Mouse (Mus musculus): Measurements from ENCODE around the gene Khdrbs1.
A peak's percentile ranks its signal among the peaks of the same experiment; 100 is the strongest.
"Not testable (repeated sequence)": the region's sequence is repeated elsewhere in the genome, so short reads cannot be mapped to it uniquely, and the experiment has no call there.

Khdrbs1 gene

GRCm38 (mm10) chr4:129742232-129743009 lies at the start of gene Khdrbs1:
TSS of gene Khdrbs1 (minus strand) at chr4:129742303.
- peak; percentile 99 for DNase-seq (ENCODE audit: low spot score)

GRCm38 (mm10) chr4:129791399-129791798 lies 49.3 kb upstream of the Khdrbs1 start:
- DNase-seq (ENCODE audit: low spot score): no peak

GRCm38 (mm10) chr4:129790475-129790874 lies 48.4 kb upstream of the Khdrbs1 start:
- DNase-seq (ENCODE audit: low spot score): no peak

- no peak for DNase-seq (ENCODE audit: low spot score)
Observed at GRCm38 (mm10) chr4:129789635-129790034, 47.5 kb upstream of the Khdrbs1 start.

GRCm38 (mm10) chr4:129788693-129789092 lies 46.6 kb upstream of the Khdrbs1 start:
- DNase-seq (ENCODE audit: low spot score): no peak

GRCm38 (mm10) chr4:129785178-129785577 lies 43.1 kb upstream of the Khdrbs1 start:
- peak; percentile 79 for DNase-seq (ENCODE audit: low spot score)

GRCm38 (mm10) chr4:129783506-129783905 lies 41.4 kb upstream of the Khdrbs1 start:
- no peak for DNase-seq (ENCODE audit: low spot score)

- no peak for DNase-seq (ENCODE audit: low spot score)
Observed at GRCm38 (mm10) chr4:129782857-129783331, 40.8 kb upstream of the Khdrbs1 start.

GRCm38 (mm10) chr4:129781881-129782675 lies 40.0 kb upstream of the Khdrbs1 start:
- no peak for DNase-seq (ENCODE audit: low spot score)

- DNase-seq (ENCODE audit: low spot score): peak; percentile 22
Observed at GRCm38 (mm10) chr4:129771672-129772521, 29.8 kb upstream of the Khdrbs1 start.

- DNase-seq (ENCODE audit: low spot score): no peak
Observed at GRCm38 (mm10) chr4:129771314-129771671, 29.2 kb upstream of the Khdrbs1 start.

GRCm38 (mm10) chr4:129770600-129770999 lies 28.5 kb upstream of the Khdrbs1 start:
- no peak for DNase-seq (ENCODE audit: low spot score)

- DNase-seq (ENCODE audit: low spot score): not testable (repeated sequence)
Observed at GRCm38 (mm10) chr4:129768742-129769141, 26.6 kb upstream of the Khdrbs1 start.

- DNase-seq (ENCODE audit: low spot score): no peak
Observed at GRCm38 (mm10) chr4:129767782-129768181, 25.7 kb upstream of the Khdrbs1 start.

GRCm38 (mm10) chr4:129765351-129765750 lies 23.2 kb upstream of the Khdrbs1 start:
- peak; percentile 43 for DNase-seq (ENCODE audit: low spot score)

GRCm38 (mm10) chr4:129762496-129762895 lies 20.4 kb upstream of the Khdrbs1 start:
- not testable (repeated sequence) for DNase-seq (ENCODE audit: low spot score)

- peak; percentile 85 for DNase-seq (ENCODE audit: low spot score)
Observed at GRCm38 (mm10) chr4:129761606-129762005, 19.5 kb upstream of the Khdrbs1 start.

GRCm38 (mm10) chr4:129755455-129755854 lies 13.4 kb upstream of the Khdrbs1 start:
- DNase-seq (ENCODE audit: low spot score): no peak

- peak; percentile 77 for DNase-seq (ENCODE audit: low spot score)
Observed at GRCm38 (mm10) chr4:129754742-129755141, 12.6 kb upstream of the Khdrbs1 start.

- peak; percentile 57 for DNase-seq (ENCODE audit: low spot score)
Observed at GRCm38 (mm10) chr4:129750430-129750829, 8.3 kb upstream of the Khdrbs1 start.

- no peak for DNase-seq (ENCODE audit: low spot score)
Observed at GRCm38 (mm10) chr4:129746591-129746990, 4.5 kb upstream of the Khdrbs1 start.

- no peak for DNase-seq (ENCODE audit: low spot score)
Observed at GRCm38 (mm10) chr4:129746106-129746505, 4.0 kb upstream of the Khdrbs1 start.
